Mouse (Mus musculus) erythroblast, embryonic 14.5 days (primary cell): ENCODE data around the gene Chl1. TPM values are rescaled to one million over a fixed set of nuclear protein-coding genes. Genes with fewer than 3 reads are reported as not detected.

ENCODE experiments used
- H3K27me3 ChIP-seq: 2 replicates; pipeline ENCODE4 v1.6.1; 2012; ENCODE audit warnings: inconsistent platforms; ENCODE audit not compliant: control insufficient read depth
- H3K36me3 ChIP-seq: 2 replicates; pipeline ENCODE4 v1.6.1; 2012; ENCODE audit warnings: mild to moderate bottlenecking, inconsistent platforms; ENCODE audit not compliant: control insufficient read depth
- H3K4me1 ChIP-seq: 2 replicates; pipeline ENCODE4 v1.6.1; 2012; ENCODE audit warnings: inconsistent platforms; ENCODE audit not compliant: control insufficient read depth
- H3K4me3 ChIP-seq: replicated peaks from 2 replicates; pipeline ENCODE3; 2012; ENCODE audit warnings: moderate library complexity, mild to moderate bottlenecking, inconsistent platforms
- H3K9me3 ChIP-seq: 2 replicates; pipeline ENCODE4 v1.6.1; 2012; ENCODE audit warnings: low read length, inconsistent platforms, mixed read lengths; ENCODE audit not compliant: control insufficient read depth
- GATA1 ChIP-seq: IDR thresholded peaks from 2 replicates; pipeline ENCODE4 v1.6.1; 2012; ENCODE audit warnings: low read length, inconsistent platforms, mixed read lengths
- TAL1 ChIP-seq: IDR thresholded peaks from 3 replicates; pipeline ENCODE4 v1.6.1; 2012; ENCODE audit warnings: low read length, inconsistent platforms, mixed read lengths
- polyA plus RNA-seq: library from polyadenylated mRNA; stranded (reverse); fragments of >175 nt; gene quantifications from 2 replicates; pipeline ENCODE4 v1.2.3, GENCODE M21; 2012

The Chl1 gene
- polyA plus RNA-seq, 1 experiment, result 0.01 TPM

DNA sequence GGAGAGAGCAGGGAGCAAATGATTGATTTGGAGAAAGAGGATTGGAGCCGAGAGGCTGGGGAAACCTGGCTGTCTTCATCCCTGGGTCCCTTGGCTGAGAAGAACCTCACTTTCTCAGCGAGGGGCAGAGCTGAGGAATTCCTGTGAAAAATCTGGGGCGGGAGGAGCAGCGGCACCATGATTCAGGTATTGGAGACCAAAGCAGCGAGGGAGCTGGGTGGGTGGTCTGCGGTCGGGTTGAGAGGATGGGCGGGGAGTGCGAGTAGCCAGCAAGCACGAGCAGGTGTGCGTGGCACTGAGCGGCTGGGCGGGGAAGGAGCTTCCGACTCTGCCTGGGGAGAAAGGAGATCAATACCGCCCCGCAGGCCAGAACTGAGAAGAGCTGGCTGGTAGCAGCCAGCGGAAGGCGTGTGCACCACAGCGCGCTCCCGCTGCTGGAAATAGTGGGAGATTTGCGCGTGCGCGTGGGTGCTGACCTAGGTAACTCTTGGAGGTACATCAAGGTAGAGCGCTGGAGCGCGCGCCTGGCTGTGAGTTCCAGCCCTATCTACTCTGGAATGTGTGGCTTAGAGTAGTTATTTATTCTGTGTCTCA lies 1.7 kb downstream of the Chl1 start:
- Histone ChIP-seq H3K27me3 (peaks cover 26% of the 10 kb centered on the region), H3K4me3 (no peak overlapping the region), H3K9me3 (no peaks in the 10 kb centered on the region), H3K4me1 (no peaks in the 10 kb centered on the region), H3K36me3 (no peaks in the 10 kb centered on the region)
- TF ChIP-seq TAL1 (no peak), GATA1 (no peak)

DNA sequence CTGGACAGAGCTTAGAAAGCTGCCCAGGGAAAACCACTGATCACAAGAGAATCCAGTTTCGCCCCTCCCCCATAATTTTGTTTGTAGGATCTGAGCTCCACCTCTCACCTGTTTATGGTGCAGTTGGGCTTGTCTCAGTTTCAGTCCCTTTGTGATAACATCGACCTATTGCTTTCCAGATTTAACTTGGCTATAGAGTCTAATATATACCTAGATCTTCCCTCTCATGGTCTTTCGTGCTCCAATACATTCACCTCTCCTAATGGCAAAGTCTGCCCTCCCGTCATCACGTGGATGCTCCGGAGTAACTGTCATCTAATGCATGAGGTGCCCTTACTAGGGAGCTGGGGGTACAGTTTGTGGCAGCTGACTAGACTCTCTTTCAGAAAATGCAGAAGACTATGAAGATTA lies 2.5 kb downstream of the Chl1 start:
- Histone ChIP-seq H3K27me3 (peaks cover 26% of the 10 kb centered on the region), H3K4me3 (no peak overlapping the region), H3K36me3 (no peaks in the 10 kb centered on the region), H3K4me1 (no peaks in the 10 kb centered on the region), H3K9me3 (no peaks in the 10 kb centered on the region)
- TF ChIP-seq GATA1, result no peak
- TF ChIP-seq TAL1, result no peak

GRCm38 (mm10) chr6:103513621-103514241 lies 3.3 kb downstream of the Chl1 start:
- Histone ChIP-seq H3K9me3 (no peaks in the 10 kb centered on the region), H3K4me3 (no peak overlapping the region), H3K36me3 (no peaks in the 10 kb centered on the region), H3K27me3 (peaks cover 26% of the 10 kb centered on the region), H3K4me1 (no peaks in the 10 kb centered on the region)
- no peak for TF ChIP-seq TAL1
- TF ChIP-seq GATA1, result no peak

DNA sequence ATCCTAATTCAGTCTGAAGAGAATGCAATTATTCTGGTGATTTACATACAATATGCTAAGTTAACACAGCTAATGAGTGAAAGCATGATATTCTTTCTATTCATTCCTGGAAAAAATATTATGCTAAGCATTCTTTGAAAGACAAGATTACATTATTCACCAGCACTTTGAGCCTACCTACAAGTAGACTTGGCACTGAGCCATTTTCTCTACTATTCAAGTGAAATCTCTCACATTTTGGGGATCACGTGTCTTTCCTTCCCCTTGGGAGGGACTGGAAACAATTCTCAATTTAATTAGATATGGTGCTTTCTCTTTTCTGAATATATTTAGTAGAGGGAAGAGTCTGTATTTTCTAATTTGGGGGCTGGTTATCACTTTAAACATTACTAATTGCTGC lies 4.0 kb downstream of the Chl1 start:
- Histone ChIP-seq H3K4me1 (no peaks in the 10 kb centered on the region), H3K27me3 (peaks cover 26% of the 10 kb centered on the region), H3K36me3 (no peaks in the 10 kb centered on the region), H3K9me3 (no peaks in the 10 kb centered on the region), H3K4me3 (no peak overlapping the region)
- TF ChIP-seq TAL1 (no peak), GATA1 (no peak)

DNA sequence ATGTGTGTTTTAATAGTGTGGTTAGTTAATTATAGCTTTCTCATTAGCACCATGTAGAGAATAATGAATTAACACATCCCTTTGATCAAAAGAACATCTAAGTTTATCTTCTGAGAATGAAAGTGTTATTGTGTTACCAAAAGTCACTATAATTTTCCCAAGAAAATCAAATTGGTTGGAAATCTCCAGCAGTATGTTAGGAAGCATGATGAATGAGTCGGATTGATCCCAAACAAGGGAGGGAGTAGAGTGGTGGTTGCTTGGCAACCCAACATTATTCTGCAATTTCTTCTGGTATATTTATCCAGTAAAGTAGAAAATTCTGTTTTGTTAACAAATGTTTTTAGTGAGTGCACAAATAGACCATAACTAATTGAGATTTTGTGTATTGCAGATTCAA lies 4.4 kb downstream of the Chl1 start:
- Histone ChIP-seq H3K9me3 (no peaks in the 10 kb centered on the region), H3K36me3 (no peaks in the 10 kb centered on the region), H3K4me1 (no peaks in the 10 kb centered on the region), H3K27me3 (peaks cover 26% of the 10 kb centered on the region), H3K4me3 (no peak overlapping the region)
- TF ChIP-seq GATA1 (no peak), TAL1 (no peak)

DNA sequence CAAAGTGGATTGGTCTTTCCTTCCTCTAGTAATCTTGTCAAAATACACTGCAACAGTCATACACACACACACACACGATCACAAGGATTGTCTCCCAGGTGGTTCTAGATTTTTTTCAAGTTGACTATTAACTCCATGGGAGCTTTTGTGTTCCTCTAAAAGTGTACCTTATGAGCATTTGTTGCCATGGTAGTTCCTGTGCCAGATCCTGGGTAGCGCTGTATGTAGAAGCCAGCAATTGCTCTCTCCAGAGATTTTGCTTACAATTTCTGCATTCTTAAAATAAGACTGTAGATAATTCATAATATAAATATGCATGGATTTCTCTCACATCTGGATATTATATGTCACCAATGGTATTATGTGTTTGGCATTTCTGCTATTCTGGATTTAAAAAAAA lies 9.2 kb downstream of the Chl1 start:
- TF ChIP-seq TAL1 (no peak), GATA1 (no peak)
- Histone ChIP-seq H3K9me3 (no peaks in the 10 kb centered on the region), H3K4me1 (no peaks in the 10 kb centered on the region), H3K27me3 (no peaks in the 10 kb centered on the region), H3K36me3 (no peaks in the 10 kb centered on the region), H3K4me3 (no peak overlapping the region)

- TF ChIP-seq TAL1, result no peak
- no peak for TF ChIP-seq GATA1
- H3K36me3 ChIP-seq, result no peaks in the 10 kb centered on the region
- H3K9me3 ChIP-seq, result no peaks in the 10 kb centered on the region
- no peaks in the 10 kb centered on the region for H3K4me1 ChIP-seq
- H3K4me3 ChIP-seq, result no peak overlapping the region
- H3K27me3 ChIP-seq, result no peaks in the 10 kb centered on the region
Observed at GRCm38 (mm10) chr6:103525326-103526024, 15.1 kb downstream of the Chl1 start.

GRCm38 (mm10) chr6:103526945-103527777 lies 16.8 kb downstream of the Chl1 start:
- Histone ChIP-seq H3K4me1 (no peaks in the 10 kb centered on the region), H3K27me3 (no peaks in the 10 kb centered on the region), H3K4me3 (no peak overlapping the region), H3K9me3 (no peaks in the 10 kb centered on the region), H3K36me3 (no peaks in the 10 kb centered on the region)
- TF ChIP-seq TAL1 (no peak), GATA1 (no peak)

DNA sequence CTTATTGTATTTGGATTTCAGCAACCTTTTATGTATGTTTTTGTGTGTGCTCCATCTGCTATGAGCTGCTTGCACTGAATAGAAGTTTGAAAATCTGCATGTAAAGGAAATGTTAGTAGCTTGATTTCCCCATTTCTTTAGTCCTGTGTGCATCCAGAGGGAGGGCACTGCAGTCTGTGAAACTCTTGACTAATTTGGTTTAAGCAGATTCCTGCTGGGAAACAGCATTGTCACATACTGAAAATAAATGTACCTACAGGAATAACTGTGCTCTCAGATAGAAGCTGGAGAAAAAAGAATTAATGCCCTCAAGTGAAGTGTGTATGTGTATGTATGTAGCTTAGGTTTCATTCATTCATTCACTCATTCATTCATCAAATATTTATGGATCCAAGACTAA lies 22.7 kb downstream of the Chl1 start:
- Histone ChIP-seq H3K9me3 (no peaks in the 10 kb centered on the region), H3K27me3 (no peaks in the 10 kb centered on the region), H3K4me3 (no peak overlapping the region), H3K4me1 (no peaks in the 10 kb centered on the region), H3K36me3 (no peaks in the 10 kb centered on the region)
- TF ChIP-seq GATA1 (no peak), TAL1 (no peak)
